Mouse (Mus musculus): ENCODE data around the gene Esp16.
"Not testable (repeated sequence)": the region's sequence is repeated elsewhere in the genome, so short reads cannot be mapped to it uniquely, and the experiment has no call there.

Esp16 gene

DNA sequence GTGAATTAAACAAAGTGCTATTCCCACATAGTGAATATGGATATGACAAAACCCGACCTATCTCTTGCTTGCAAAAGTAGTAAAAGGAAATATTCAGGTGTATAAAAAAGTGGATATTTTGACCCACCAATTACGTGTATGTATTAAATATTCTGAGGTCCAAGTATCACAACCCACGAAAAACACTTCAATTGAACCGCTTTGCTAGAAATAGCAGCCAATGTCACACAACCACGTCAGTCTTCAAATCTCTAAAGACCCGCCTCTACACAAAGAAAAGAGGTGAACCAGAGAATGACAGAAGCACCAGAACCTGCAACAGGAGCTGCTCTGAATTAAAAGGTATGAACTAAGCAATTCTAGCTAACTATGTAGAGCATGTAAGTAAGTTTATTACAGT lies at the start of gene Esp16:
Esp16 (plus strand) TSS at position 301 of the 400 bp plus-strand sequence.
- DNase-seq = not testable (repeated sequence)

DNA sequence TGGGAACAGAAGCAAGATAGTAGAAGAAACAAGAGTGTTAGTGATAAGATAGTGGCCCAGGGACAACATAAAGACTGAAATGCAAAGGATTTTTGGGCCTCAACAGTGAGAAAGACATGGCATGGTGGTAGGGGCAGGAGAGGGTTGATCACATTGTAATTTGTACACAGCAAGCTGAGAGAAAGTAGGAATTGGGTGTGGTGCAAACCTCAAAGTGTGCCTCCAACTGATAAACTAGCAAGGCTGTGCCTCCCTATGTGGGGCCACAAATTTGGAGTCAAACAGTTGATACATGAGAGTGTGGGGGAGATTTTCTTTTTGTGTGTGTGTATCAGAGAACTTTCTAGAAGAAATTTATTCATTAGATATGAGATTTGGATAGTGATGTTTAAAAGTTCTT lies 37.9 kb upstream of the Esp16 start:
- not testable (repeated sequence) for DNase-seq

Data from cerebellum, adult 9-11 months (tissue).